Mouse (Mus musculus): Measurements from ENCODE around the gene Ston2. TPM values are rescaled to one million over a fixed set of nuclear protein-coding genes. Genes with fewer than 3 reads are reported as not detected.

Ston2 gene
- polyA plus RNA-seq, 1 experiment, result 11.3 TPM

DNA sequence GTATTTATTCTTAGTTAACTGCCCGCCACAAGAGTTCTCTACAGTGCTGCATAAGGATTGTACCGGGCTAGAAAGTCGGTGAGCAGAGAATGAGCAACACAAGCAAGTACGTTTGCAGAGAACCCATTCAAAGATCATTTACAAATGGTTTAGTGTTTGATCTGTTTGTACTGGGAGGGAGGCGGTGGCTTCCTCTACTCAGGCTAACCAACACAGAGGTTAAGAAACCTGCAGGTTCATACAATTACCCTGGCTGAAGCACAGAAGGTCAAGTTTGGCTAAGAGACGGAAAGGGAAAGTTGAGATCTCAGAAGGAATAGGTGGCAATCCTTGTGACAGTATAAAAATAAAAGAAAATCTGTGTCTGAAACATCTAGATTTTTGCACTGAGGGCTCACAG lies 72.5 kb downstream of the Ston2 start:
- no peaks in the 10 kb centered on the region for H3K4me1 ChIP-seq (ENCODE audit: control insufficient read depth, insufficient read depth, low read length)
- H3K27ac ChIP-seq (ENCODE audit: insufficient read depth, low read length), result no peak overlapping the region
- TF ChIP-seq CTCF (IDR thresholded peaks at IDR 0.05; ENCODE audit: extremely low read depth, insufficient read depth, low read length) (no peak), POLR2A (IDR thresholded peaks at IDR 0.05; ENCODE audit: extremely low read depth, insufficient read depth, low read length) (no peak)
- H3K4me3 ChIP-seq (ENCODE audit: insufficient read depth, low read length), result no peak overlapping the region

DNA sequence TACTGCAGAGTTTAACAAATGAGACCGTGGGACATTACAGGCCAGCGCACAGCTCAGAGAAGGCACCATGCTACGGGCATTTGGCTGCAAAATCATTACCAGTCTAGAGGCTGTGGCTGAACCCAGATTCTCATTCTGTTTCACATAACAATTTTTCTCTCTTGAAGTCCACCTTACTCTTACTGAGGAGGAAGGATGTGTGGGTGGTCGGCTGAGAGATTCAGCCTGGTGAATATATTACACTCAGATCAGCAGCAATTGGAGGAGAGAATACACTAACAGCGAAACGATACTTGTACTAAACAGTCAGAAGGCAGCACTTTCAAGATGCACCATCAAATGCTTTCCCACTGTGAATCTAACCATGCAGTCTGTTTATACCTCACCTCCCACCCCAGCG lies 74.8 kb downstream of the Ston2 start:
- no peak overlapping the region for H3K27ac ChIP-seq (ENCODE audit: insufficient read depth, low read length)
- no peak overlapping the region for H3K4me3 ChIP-seq (ENCODE audit: insufficient read depth, low read length)
- TF ChIP-seq CTCF (IDR thresholded peaks at IDR 0.05; ENCODE audit: extremely low read depth, insufficient read depth, low read length) (no peak), POLR2A (IDR thresholded peaks at IDR 0.05; ENCODE audit: extremely low read depth, insufficient read depth, low read length) (no peak)
- no peaks in the 10 kb centered on the region for H3K4me1 ChIP-seq (ENCODE audit: control insufficient read depth, insufficient read depth, low read length)

DNA sequence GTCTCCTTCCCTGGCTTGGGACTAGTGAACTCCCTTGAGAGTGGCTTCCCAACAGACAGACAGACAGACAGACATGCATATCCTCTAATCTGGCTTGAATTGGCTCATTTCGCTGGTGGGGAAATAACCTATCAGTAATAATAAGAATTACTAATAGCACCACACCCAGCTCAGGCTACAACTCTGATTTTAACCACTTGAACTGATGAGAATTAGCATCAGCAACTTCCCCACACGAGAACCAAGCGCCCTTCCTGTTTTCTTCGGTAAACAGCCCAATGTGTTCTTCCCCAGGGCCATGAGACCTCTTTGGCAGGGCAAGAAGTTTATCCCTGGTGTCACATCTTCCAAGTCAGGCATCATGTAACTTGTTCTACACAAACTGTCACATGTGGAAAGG lies 76.5 kb downstream of the Ston2 start:
- H3K27ac ChIP-seq (ENCODE audit: insufficient read depth, low read length), result no peak overlapping the region
- TF ChIP-seq POLR2A (IDR thresholded peaks at IDR 0.05; ENCODE audit: extremely low read depth, insufficient read depth, low read length), result no peak
- no peak for TF ChIP-seq CTCF (IDR thresholded peaks at IDR 0.05; ENCODE audit: extremely low read depth, insufficient read depth, low read length)
- H3K4me3 ChIP-seq (ENCODE audit: insufficient read depth, low read length), result no peak overlapping the region
- H3K4me1 ChIP-seq (ENCODE audit: control insufficient read depth, insufficient read depth, low read length), result no peaks in the 10 kb centered on the region

DNA sequence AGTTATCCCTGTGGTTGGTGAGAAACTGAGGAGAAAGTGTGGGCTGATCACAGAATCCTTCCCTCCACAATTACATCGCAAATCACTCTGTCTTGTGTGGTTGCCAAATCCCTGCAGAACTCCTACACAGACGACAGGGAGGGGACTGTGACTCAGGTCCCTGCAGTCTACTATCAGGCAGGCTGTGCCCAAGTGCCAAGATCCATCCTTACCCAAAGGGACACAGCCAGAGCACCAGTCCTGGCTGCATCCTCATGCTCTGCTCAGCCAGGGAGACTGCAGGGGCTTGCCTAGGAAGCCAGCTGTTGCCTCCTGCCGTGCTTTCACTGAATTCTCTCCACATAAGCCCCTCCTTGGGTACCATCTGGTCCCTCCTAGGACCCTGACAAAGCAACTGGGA lies 77.3 kb downstream of the Ston2 start:
- no peak overlapping the region for H3K27ac ChIP-seq (ENCODE audit: insufficient read depth, low read length)
- no peak for TF ChIP-seq CTCF (IDR thresholded peaks at IDR 0.05; ENCODE audit: extremely low read depth, insufficient read depth, low read length)
- no peak for TF ChIP-seq POLR2A (IDR thresholded peaks at IDR 0.05; ENCODE audit: extremely low read depth, insufficient read depth, low read length)
- H3K4me3 ChIP-seq (ENCODE audit: insufficient read depth, low read length), result no peak overlapping the region
- H3K4me1 ChIP-seq (ENCODE audit: control insufficient read depth, insufficient read depth, low read length), result no peaks in the 10 kb centered on the region

DNA sequence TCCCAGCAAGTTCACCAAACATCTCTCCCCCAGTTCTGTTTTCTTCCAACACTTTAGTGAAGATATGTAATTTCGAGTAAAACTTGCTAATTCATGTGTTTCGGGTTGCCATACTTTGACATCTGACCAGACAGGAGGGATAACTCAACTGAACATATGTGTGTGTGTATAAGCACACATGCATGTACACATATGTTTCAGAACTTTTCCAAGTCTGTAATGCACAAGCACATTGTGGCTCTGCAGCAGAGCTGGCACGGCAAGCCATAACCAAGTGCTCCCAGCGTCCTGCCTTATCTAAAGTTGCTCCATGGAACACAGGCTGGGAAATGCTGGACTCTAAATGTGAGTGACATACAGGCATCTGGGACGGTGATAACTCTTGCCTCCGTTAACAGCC lies 78.6 kb downstream of the Ston2 start:
- no peaks in the 10 kb centered on the region for H3K4me1 ChIP-seq (ENCODE audit: control insufficient read depth, insufficient read depth, low read length)
- H3K27ac ChIP-seq (ENCODE audit: insufficient read depth, low read length), result no peak overlapping the region
- TF ChIP-seq POLR2A (IDR thresholded peaks at IDR 0.05; ENCODE audit: extremely low read depth, insufficient read depth, low read length), result no peak
- no peak for TF ChIP-seq CTCF (IDR thresholded peaks at IDR 0.05; ENCODE audit: extremely low read depth, insufficient read depth, low read length)
- no peak overlapping the region for H3K4me3 ChIP-seq (ENCODE audit: insufficient read depth, low read length)

DNA sequence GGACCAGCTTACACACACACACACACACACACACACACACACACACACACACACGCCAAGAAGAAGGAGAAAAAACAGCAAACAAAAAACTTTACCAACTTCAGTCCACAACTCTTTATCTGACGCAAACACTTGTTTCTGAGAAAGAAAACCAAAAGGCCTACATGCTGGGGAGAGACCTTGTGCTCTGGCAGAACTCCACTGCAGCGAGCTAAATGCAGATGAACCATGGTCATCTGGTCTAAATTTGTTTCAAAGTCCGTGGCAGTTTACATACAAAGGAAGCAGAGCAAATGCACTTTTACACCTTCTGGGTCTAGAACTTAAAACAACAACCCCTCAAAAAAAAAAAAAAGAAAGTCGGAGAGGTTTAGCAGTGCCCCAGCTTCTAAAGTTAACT lies 79.0 kb downstream of the Ston2 start:
- no peak for TF ChIP-seq POLR2A (IDR thresholded peaks at IDR 0.05; ENCODE audit: extremely low read depth, insufficient read depth, low read length)
- TF ChIP-seq CTCF (IDR thresholded peaks at IDR 0.05; ENCODE audit: extremely low read depth, insufficient read depth, low read length), result no peak
- H3K4me1 ChIP-seq (ENCODE audit: control insufficient read depth, insufficient read depth, low read length), result no peaks in the 10 kb centered on the region
- no peak overlapping the region for H3K4me3 ChIP-seq (ENCODE audit: insufficient read depth, low read length)
- H3K27ac ChIP-seq (ENCODE audit: insufficient read depth, low read length), result no peak overlapping the region

DNA sequence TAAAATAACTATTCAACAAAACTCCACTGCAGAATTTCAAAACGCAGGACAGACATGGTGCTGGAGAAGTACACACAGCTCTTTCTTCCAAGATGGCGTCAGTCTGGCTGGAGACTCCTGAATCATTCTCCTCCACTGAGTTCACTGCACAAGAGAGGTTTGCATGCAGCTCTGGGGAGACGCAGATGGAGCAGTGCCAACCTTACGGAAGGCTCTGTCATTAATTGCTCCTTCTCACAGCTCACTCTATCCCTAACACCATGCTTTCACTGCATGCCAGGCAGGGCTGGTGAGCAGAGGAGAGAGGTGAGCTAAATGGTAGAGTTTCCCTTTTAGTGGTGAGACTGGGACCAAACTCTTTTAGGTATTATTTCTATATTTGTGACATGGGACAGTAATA lies 80.4 kb downstream of the Ston2 start:
- no peak overlapping the region for H3K4me3 ChIP-seq (ENCODE audit: insufficient read depth, low read length)
- H3K4me1 ChIP-seq (ENCODE audit: control insufficient read depth, insufficient read depth, low read length), result no peaks in the 10 kb centered on the region
- H3K27ac ChIP-seq (ENCODE audit: insufficient read depth, low read length), result no peak overlapping the region
- no peak for TF ChIP-seq POLR2A (IDR thresholded peaks at IDR 0.05; ENCODE audit: extremely low read depth, insufficient read depth, low read length)
- TF ChIP-seq CTCF (IDR thresholded peaks at IDR 0.05; ENCODE audit: extremely low read depth, insufficient read depth, low read length), result no peak

DNA sequence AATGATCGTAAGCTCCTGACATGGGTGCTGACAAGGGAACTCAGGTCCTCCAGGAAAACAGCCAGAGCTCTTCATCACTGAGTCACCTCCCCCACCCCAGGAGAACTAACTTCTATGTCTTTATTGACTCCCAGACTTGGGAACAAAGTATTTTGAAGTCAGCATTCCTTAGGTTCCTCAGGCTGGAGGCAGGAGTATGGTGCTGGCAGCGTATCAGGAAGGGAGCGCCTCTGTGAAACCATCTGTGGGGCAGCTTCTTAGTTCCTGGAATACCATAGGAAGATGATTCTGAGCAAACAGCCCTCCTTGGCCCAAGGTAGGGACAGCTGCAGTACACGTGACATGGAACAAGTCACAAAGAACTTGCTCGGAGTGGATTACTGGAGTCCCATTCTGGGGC lies 84.7 kb downstream of the Ston2 start:
- H3K4me3 ChIP-seq (ENCODE audit: insufficient read depth, low read length), result no peak overlapping the region
- no peaks in the 10 kb centered on the region for H3K4me1 ChIP-seq (ENCODE audit: control insufficient read depth, insufficient read depth, low read length)
- H3K27ac ChIP-seq (ENCODE audit: insufficient read depth, low read length), result no peak overlapping the region
- TF ChIP-seq CTCF (IDR thresholded peaks at IDR 0.05; ENCODE audit: extremely low read depth, insufficient read depth, low read length), result no peak
- no peak for TF ChIP-seq POLR2A (IDR thresholded peaks at IDR 0.05; ENCODE audit: extremely low read depth, insufficient read depth, low read length)

DNA sequence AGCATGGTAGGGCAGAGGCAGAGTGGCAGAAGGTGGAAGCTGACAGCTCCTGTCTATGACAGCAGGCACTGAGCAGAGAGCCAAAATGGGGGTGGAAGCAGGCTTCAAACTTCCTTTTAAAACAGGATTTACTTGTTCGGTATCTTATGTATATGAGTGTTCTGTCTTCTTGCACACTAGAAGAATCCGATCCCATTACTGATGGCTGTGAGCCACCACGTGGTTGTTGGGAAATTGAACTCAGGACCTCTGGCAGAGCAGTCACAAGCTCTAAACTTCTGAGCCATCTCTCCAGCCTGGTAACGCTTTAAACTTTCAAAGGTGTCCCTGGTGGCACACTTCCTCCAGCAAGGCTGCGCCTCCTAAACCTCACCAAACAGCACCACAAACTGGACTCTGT lies 85.4 kb downstream of the Ston2 start:
- no peak for TF ChIP-seq POLR2A (IDR thresholded peaks at IDR 0.05; ENCODE audit: extremely low read depth, insufficient read depth, low read length)
- TF ChIP-seq CTCF (IDR thresholded peaks at IDR 0.05; ENCODE audit: extremely low read depth, insufficient read depth, low read length), result no peak
- no peak overlapping the region for H3K27ac ChIP-seq (ENCODE audit: insufficient read depth, low read length)

DNA sequence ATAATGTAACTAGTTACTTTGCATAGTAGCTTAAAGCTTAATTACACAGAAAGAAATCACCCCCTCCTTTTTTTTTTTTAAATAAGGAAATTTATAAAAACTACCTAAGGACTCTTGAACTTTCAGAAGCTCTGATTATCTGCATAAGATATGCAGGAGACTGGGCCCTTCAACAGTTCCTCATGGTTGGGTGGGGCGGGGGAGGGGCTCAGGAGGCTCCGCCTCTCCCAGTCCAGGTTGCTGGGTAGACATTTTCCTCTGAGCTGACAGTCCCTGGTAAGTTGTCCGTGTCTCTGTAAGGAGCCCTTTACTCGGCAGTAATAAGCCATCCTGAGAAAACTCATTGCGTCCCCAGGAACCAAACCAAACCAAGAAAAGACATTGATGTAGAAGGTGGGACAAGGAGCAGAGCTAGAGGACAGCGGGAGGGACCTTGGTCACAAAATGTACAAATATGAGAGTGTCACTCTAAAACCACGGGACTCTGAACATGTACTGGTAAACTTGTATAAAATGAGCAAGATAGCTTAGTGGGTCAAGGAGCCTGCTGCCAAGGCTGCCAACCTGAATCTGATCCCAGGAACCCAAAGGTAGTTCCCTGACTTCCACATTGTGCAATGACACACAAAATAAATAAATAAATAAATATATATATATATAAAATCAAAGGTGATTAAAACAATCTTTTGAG lies 88.6 kb downstream of the Ston2 start:
- TF ChIP-seq POLR2A (IDR thresholded peaks at IDR 0.05; ENCODE audit: extremely low read depth, insufficient read depth, low read length) (no peak), CTCF (IDR thresholded peaks at IDR 0.05; ENCODE audit: extremely low read depth, insufficient read depth, low read length) (no peak)
- Histone ChIP-seq H3K4me1 (ENCODE audit: control insufficient read depth, insufficient read depth, low read length) (no peaks in the 10 kb centered on the region), H3K4me3 (ENCODE audit: insufficient read depth, low read length) (no peak overlapping the region), H3K27ac (ENCODE audit: insufficient read depth, low read length) (no peak overlapping the region)

More for the DNA sequence above, 85.4 kb downstream of the Ston2 start:
- Histone ChIP-seq H3K4me1 (ENCODE audit: control insufficient read depth, insufficient read depth, low read length) (no peaks in the 10 kb centered on the region), H3K4me3 (ENCODE audit: insufficient read depth, low read length) (no peak overlapping the region)

Data from cortical plate, adult 2 months (tissue).